Mouse (Mus musculus) CH12.LX (cell line): Measurements from ENCODE around the gene Rbfox1. TPM values are rescaled to one million over a fixed set of nuclear protein-coding genes. Genes with fewer than 3 reads are reported as not detected.

Source experiments
- DNase-seq: peaks from one replicate; pipeline ENCODE4 v3.0.0-alpha.2; 2013; ENCODE audit errors: extremely low read depth
- H3K27ac ChIP-seq: 2 replicates; pipeline ENCODE4 v1.5.1; 2012; ENCODE audit warnings: low read depth, mild to moderate bottlenecking, control low read depth, moderate library complexity; ENCODE audit not compliant: insufficient read depth
- H3K27me3 ChIP-seq: replicated peaks from 2 replicates; pipeline ENCODE3; 2012; ENCODE audit warnings: inconsistent platforms
- H3K36me3 ChIP-seq, 2 experiments: replicated peaks in 1 of 2; 2 replicates each; pipeline versions ENCODE3 to v1.6.1; 2012; ENCODE audit warnings: inconsistent platforms in 1 of 2, low read length in 1 of 2, mild to moderate bottlenecking in 1 of 2, mixed read lengths in 1 of 2, moderate library complexity in 1 of 2; ENCODE audit not compliant: control insufficient read depth in 1 of 2, insufficient read depth in 1 of 2
- H3K4me1 ChIP-seq, 2 experiments: 2 replicates each; pipeline ENCODE4 v1.6.1; 2012; ENCODE audit warnings: inconsistent platforms in 1 of 2, moderate library complexity in 1 of 2; ENCODE audit not compliant: insufficient read depth in 2 of 2, control insufficient read depth in 1 of 2
- H3K4me2 ChIP-seq: 2 replicates; pipeline ENCODE4 v1.6.1; 2012; ENCODE audit warnings: low read depth, mild to moderate bottlenecking, control low read depth; ENCODE audit not compliant: poor library complexity, insufficient read depth, severe bottlenecking
- H3K4me3 ChIP-seq, 3 experiments: fragments of 150-350 bp in 1 of 3; sonication (generic) in 1 of 3; replicated peaks in 1 of 3; 2 replicates each; pipeline versions ENCODE3 to v1.5.1; 2011 to 2012; ENCODE audit warnings: low read depth in 2 of 3, low read length in 2 of 3, mild to moderate bottlenecking in 2 of 3, moderate library complexity in 2 of 3, control low read depth in 1 of 3, improper control_type of control experiment in 1 of 3, inconsistent platforms in 1 of 3, mixed read lengths in 1 of 3; ENCODE audit not compliant: poor library complexity in 1 of 3
- H3K79me2 ChIP-seq: replicated peaks from 2 replicates; pipeline ENCODE4 v1.6.1; 2012; ENCODE audit warnings: mild to moderate bottlenecking, moderate library complexity; ENCODE audit not compliant: control insufficient read depth, poor library complexity, insufficient read depth, severe bottlenecking; ENCODE audit errors: extremely low read depth
- H3K9ac ChIP-seq: 2 replicates; pipeline ENCODE4 v1.6.1; 2012; ENCODE audit warnings: low read depth, mild to moderate bottlenecking, control low read depth, moderate library complexity; ENCODE audit not compliant: insufficient read depth
- H3K9me3 ChIP-seq: replicated peaks from 2 replicates; pipeline ENCODE3; 2012; ENCODE audit warnings: low read length, inconsistent platforms, mixed read lengths
- CHD2 ChIP-seq: IDR thresholded peaks from 2 replicates; pipeline ENCODE4 v1.6.1; 2011; ENCODE audit warnings: low read length, improper control_type of control experiment
- E2F4 ChIP-seq: IDR thresholded peaks from 2 replicates; pipeline ENCODE4 v1.6.1; 2011; ENCODE audit warnings: low read depth, low read length, improper control_type of control experiment; ENCODE audit not compliant: insufficient replicate concordance
- EP300 ChIP-seq: IDR thresholded peaks from 2 replicates; pipeline ENCODE4 v1.6.1; 2011; ENCODE audit warnings: low read length, improper control_type of control experiment
- ETS1 ChIP-seq: conservative IDR thresholded peaks from 2 replicates; pipeline ENCODE4 v1.6.1; 2012; ENCODE audit warnings: low read depth, mild to moderate bottlenecking, inconsistent platforms, low read length, improper control_type of control experiment, moderate library complexity
- JUND ChIP-seq: conservative IDR thresholded peaks from 2 replicates; pipeline ENCODE4 v1.6.1; 2011; ENCODE audit warnings: low read depth, low read length, improper control_type of control experiment
- MAX ChIP-seq: IDR thresholded peaks from 2 replicates; pipeline ENCODE4 v1.6.1; 2011; ENCODE audit warnings: low read length, improper control_type of control experiment
- MYC ChIP-seq: IDR thresholded peaks from 2 replicates; pipeline ENCODE4 v1.6.1; 2011; ENCODE audit warnings: low read depth, mild to moderate bottlenecking, improper control_type of control experiment, low read length
- NELFE ChIP-seq: IDR thresholded peaks from 2 replicates; pipeline ENCODE4 v1.6.1; 2011; ENCODE audit warnings: low read depth, low read length, improper control_type of control experiment
- POLR2A ChIP-seq: IDR thresholded peaks from 2 replicates; pipeline ENCODE4 v1.6.1; 2011; ENCODE audit warnings: low read depth, mild to moderate bottlenecking, improper control_type of control experiment, low read length
- RCOR1 ChIP-seq: conservative IDR thresholded peaks from 2 replicates; pipeline ENCODE4 v1.6.1; 2012; ENCODE audit warnings: low read depth, mild to moderate bottlenecking, inconsistent platforms, low read length, improper control_type of control experiment
- SMC3 ChIP-seq: IDR thresholded peaks from 2 replicates; pipeline ENCODE4 v1.6.1; 2011; ENCODE audit warnings: low read depth, low read length, improper control_type of control experiment
- UBTF ChIP-seq: IDR thresholded peaks from 2 replicates; pipeline ENCODE4 v1.6.1; 2012; ENCODE audit warnings: low read depth, mild to moderate bottlenecking, inconsistent platforms, low read length, improper control_type of control experiment, moderate library complexity
- USF2 ChIP-seq: conservative IDR thresholded peaks from 2 replicates; pipeline ENCODE4 v1.6.1; 2011; ENCODE audit warnings: low read depth, low read length, improper control_type of control experiment
- ZNF384 ChIP-seq: IDR thresholded peaks from 2 replicates; pipeline ENCODE4 v1.6.1; 2012; ENCODE audit warnings: low read depth, low read length, improper control_type of control experiment, inconsistent platforms
- dilution Hi-C: fragments of 300-500 bp; cut with MboI; formaldehyde crosslinking; loops from 2 replicates; pipeline ENCODE4 v1.14.3; 2020; ENCODE audit warnings: low sequenced_read_pairs; ENCODE audit not compliant: extremely low pct_unique_long_range_greater_than_20kb, extremely low pct_ligation_motif_present
- in situ Hi-C: fragments of 300-500 bp; cut with MboI; formaldehyde crosslinking; loops from 3 replicates; pipeline ENCODE4 v1.14.3; 2019; ENCODE audit warnings: low sequenced_read_pairs, low pct_ligation_motif_present, low pct_unique_long_range_greater_than_20kb, mixed read lengths
- polyA plus RNA-seq: library from polyadenylated mRNA; unstranded; fragments of >175 nt; gene quantifications from 2 replicates; pipeline ENCODE4 v1.2.1, GENCODE M21; 2012; ENCODE audit warnings: low read depth; ENCODE audit not compliant: insufficient read length
- total RNA-seq, 2 experiments: library from RNA; depleted of rRNA; stranded (reverse); fragments of 300-350 nt in 1 of 2; fragments of >200 nt in 1 of 2; gene quantifications; 2 replicates each; pipeline ENCODE4 v1.2.3; 2012 to 2014

The Rbfox1 gene
- total and polyA plus RNA-seq, 3 experiments, result not detected

- TF ChIP-seq EP300 (no peak), RCOR1 (no peak)
These were observed 1012.6 kb downstream of the Rbfox1 start (continued) for GRCm38 (mm10) chr16:6897734-6898133.

GRCm38 (mm10) chr16:6900006-6900405 lies 1014.9 kb downstream of the Rbfox1 start:
- TF ChIP-seq USF2 (no peak), E2F4 (no peak), POLR2A (no peak), UBTF (no peak), SMC3 (no peak), MAX (no peak), MYC (no peak), EP300 (no peak)
- H3K27ac ChIP-seq, result no peak overlapping the region
- no peaks in the 10 kb centered on the region for H3K27me3 ChIP-seq
- no peak overlapping the region for H3K4me2 ChIP-seq
- in situ Hi-C loops, result no loop called here
- H3K4me1 ChIP-seq, result no peaks in the 10 kb centered on the region
- H3K4me3 ChIP-seq, result no peak overlapping the region
- H3K9me3 ChIP-seq, result peaks cover 85% of the 10 kb centered on the region
- H3K79me2 ChIP-seq, result no peaks in the 10 kb centered on the region
- DNase-seq, result no peak
- H3K9ac ChIP-seq, result no peak overlapping the region
- dilution Hi-C loops, result no loop called here
- no peaks in the 10 kb centered on the region for H3K36me3 ChIP-seq

GRCm38 (mm10) chr16:6904984-6905383 lies 1019.8 kb downstream of the Rbfox1 start:
- H3K9me3 ChIP-seq, result peaks cover 67% of the 10 kb centered on the region
- H3K36me3 ChIP-seq, result no peaks in the 10 kb centered on the region
- no peak for TF ChIP-seq E2F4
- TF ChIP-seq MAX, result no peak
- no peak for TF ChIP-seq ETS1
- TF ChIP-seq USF2, result no peak
- TF ChIP-seq SMC3, result no peak
- TF ChIP-seq ZNF384, result no peak
- no peak for TF ChIP-seq JUND
- TF ChIP-seq CHD2, result no peak
- no peak for TF ChIP-seq RCOR1
- TF ChIP-seq NELFE, result no peak
- H3K79me2 ChIP-seq, result no peaks in the 10 kb centered on the region
- dilution Hi-C loops, result no loop called here
- in situ Hi-C loops, result no loop called here
- no peak overlapping the region for H3K4me2 ChIP-seq
- H3K9ac ChIP-seq, result no peak overlapping the region
- H3K27ac ChIP-seq, result no peak overlapping the region
- no peak overlapping the region for H3K4me3 ChIP-seq
- no peaks in the 10 kb centered on the region for H3K4me1 ChIP-seq
- no peaks in the 10 kb centered on the region for H3K27me3 ChIP-seq
- no peak for DNase-seq
